Mouse (Mus musculus) midbrain, embryonic 13.5 days (tissue): ENCODE data around the gene H2-Oa. TPM values are rescaled to one million over a fixed set of nuclear protein-coding genes. Genes with fewer than 3 reads are reported as not detected.

Experiments used
- ATAC-seq: fragments of 200-750 bp; cut with Nextera tagmentation; 2 replicates; pipeline ENCODE4 v1.8.0; 2017; ENCODE audit warnings: mild to moderate bottlenecking, moderate TSS enrichment, moderate library complexity
- H3K27ac ChIP-seq: fragments of 300-500 bp; sonication (generic); 2 replicates; pipeline ENCODE4 v1.5.1; 2015; ENCODE audit warnings: inconsistent platforms, mild to moderate bottlenecking, moderate library complexity
- H3K27me3 ChIP-seq: fragments of 300-500 bp; sonication (generic); 2 replicates; pipeline ENCODE4 v1.6.1; 2015; ENCODE audit warnings: mild to moderate bottlenecking, inconsistent platforms
- H3K36me3 ChIP-seq: fragments of 300-500 bp; sonication (generic); 2 replicates; pipeline ENCODE4 v1.6.1; 2015; ENCODE audit warnings: mild to moderate bottlenecking, inconsistent platforms
- H3K4me1 ChIP-seq: fragments of 300-500 bp; sonication (generic); replicated peaks from 2 replicates; pipeline ENCODE4 v1.6.1; 2015; ENCODE audit warnings: inconsistent platforms
- H3K4me2 ChIP-seq: fragments of 300-500 bp; sonication (generic); replicated peaks from 2 replicates; pipeline ENCODE4 v1.6.1; 2015; ENCODE audit warnings: moderate library complexity, mild to moderate bottlenecking, inconsistent platforms
- H3K4me3 ChIP-seq: fragments of 300-500 bp; sonication (generic); replicated peaks from 2 replicates; pipeline ENCODE4 v1.5.1; 2015; ENCODE audit warnings: mild to moderate bottlenecking, inconsistent platforms
- H3K9ac ChIP-seq: fragments of 300-500 bp; sonication (generic); replicated peaks from 2 replicates; pipeline ENCODE4 v1.6.1; 2015; ENCODE audit warnings: mild to moderate bottlenecking, inconsistent platforms
- H3K9me3 ChIP-seq: fragments of 300-500 bp; sonication (generic); 2 replicates; pipeline ENCODE4 v1.6.1; 2016; ENCODE audit warnings: mild to moderate bottlenecking, inconsistent platforms
- WGBS: fragments of 180-500 bp; shearing (Covaris S2); methylation state at CpG from one replicate; pipeline ENCODE4 v1.1.7; 2015; 5-methylcytosine and 5-hydroxymethylcytosine counted together
- polyA plus RNA-seq: library from polyadenylated mRNA; unstranded; fragments of >200 nt; fragmentation: Nextera tagmentation; extraction: Ambion mirVana; gene quantifications from 2 replicates; pipeline ENCODE4 v1.2.1, GENCODE M21; 2015

Gene H2-Oa
- polyA plus RNA-seq, 1 experiment from 2014 or later: not detected

DNA sequence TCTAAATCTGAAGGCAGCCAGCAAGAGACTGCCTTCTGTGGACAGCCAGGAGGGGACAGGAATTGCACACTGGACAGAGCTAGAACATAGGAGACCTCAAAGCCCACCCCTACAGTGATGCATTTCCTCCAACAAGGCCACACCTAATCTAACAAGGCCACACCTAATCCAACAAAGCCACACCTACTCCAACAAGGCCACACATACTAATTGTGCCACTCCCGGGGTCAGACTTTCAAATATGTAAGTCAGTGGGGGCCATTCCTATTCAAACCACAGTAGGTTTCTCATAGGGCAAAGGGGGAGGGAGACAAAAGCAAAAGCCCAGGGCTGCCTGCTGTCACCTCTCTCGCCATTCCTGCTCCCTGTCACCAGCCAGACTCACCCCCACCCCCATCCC lies 4.8 kb upstream of the H2-Oa start:
- ATAC-seq: no peak
- 38% methylated on average over 2 of the region's 2 CpGs for WGBS
- H3K4me2 ChIP-seq: no peak overlapping the region

DNA sequence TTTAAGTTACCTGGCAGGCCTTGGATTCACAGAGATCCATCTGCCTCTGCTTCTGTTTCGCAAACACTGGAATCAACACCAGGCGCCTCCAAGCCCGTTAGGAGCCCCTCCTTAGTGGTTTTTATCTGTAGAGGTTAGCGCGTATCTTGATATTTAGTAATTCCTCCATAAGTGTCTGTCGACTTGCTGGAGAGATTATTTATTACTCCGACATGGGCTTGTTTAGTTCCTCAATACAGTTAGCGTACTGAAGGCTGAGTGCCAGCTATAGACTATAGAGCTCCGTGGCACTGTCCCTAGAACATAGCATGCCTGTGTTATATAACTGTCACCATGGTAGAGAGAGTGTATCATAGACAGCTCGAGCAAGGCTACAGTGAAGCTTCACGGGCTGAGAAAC lies 4.0 kb upstream of the H2-Oa start:
- no peak for ATAC-seq
- no peak overlapping the region for H3K9ac ChIP-seq

More for the DNA sequence above, 4.8 kb upstream of the H2-Oa start:
- Histone ChIP-seq H3K27me3 (peaks cover 5% of the 10 kb centered on the region; the same call in 1 of the 2 replicates), H3K9me3 (no peaks in the 10 kb centered on the region), H3K9ac (no peak overlapping the region), H3K4me1 (peaks cover 8% of the 10 kb centered on the region), H3K27ac (no peak overlapping the region), H3K4me3 (no peak overlapping the region), H3K36me3 (no peaks in the 10 kb centered on the region)

DNA sequence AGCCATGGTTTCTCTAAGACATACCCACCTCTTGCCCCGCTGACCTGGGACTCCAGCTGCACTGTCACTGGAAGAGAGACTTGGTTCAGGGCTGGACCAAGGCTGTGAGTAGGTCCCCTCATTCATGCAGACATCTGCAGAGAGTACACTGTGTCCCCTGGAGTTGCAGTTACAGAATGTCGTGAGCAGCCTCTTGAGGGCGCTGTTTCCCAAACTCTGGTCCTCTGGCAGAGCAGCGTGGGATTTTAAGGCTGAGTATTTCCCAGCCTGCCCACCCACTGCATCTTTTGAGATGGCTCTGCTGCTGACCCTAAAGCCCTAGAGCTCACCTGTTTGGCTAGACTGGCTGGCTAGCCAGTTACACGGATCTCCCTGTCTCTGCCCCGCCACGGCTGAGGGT lies 1.2 kb upstream of the H2-Oa start:
- Histone ChIP-seq H3K9ac (no peak overlapping the region), H3K4me2 (no peak overlapping the region), H3K36me3 (no peaks in the 10 kb centered on the region), H3K4me1 (no peaks in the 10 kb centered on the region), H3K27ac (no peak overlapping the region), H3K27me3 (no peaks in the 10 kb centered on the region), H3K9me3 (no peaks in the 10 kb centered on the region), H3K4me3 (no peak overlapping the region)
- ATAC-seq: no peak
- 49% methylated on average over 7 of the region's 7 CpGs for WGBS

More for the DNA sequence above, 4.0 kb upstream of the H2-Oa start:
- Histone ChIP-seq H3K4me2 (no peak overlapping the region), H3K9me3 (no peaks in the 10 kb centered on the region), H3K4me3 (no peak overlapping the region), H3K36me3 (no peaks in the 10 kb centered on the region), H3K27me3 (peaks cover 5% of the 10 kb centered on the region; the same call in 1 of the 2 replicates), H3K27ac (no peak overlapping the region), H3K4me1 (peaks cover 4% of the 10 kb centered on the region)
- WGBS: 88% methylated on average over 11 of the region's 11 CpGs

DNA sequence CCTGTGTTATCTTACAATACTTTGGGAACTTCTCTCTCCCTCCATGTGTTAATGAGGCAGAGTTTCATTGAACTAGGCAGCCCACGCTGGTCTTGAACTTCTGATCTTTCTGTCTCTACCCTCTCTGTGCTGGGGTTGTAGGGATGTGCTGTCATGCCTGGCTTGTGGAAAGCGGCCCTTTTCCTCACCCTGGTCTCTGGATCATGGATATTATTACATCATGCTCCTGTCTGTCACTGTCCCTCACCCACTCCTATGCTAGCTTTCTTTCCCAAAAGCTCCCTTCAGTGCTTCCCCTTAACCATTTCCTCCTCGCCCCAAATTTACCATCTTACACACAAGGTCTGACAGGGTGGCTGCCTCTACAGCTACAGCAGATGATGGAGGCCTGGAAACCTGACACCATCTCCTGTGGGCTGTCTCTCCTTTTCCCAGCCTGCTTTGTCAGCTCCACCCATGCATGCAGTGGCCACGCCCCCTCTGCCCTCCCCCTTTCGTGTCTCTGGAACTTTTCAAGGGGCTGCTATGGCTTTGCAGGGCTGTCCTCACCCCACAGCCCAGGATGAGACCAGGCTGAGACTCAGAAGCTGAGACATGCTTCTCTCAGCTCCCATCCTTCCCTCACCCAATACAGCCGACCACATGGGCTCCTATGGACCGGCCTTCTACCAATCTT lies 1.2 kb downstream of the H2-Oa start:
- no peaks in the 10 kb centered on the region for H3K36me3 ChIP-seq
- no peak; the same call in 1 of the 2 replicates for ATAC-seq
- H3K4me2 ChIP-seq: no peak overlapping the region
- H3K9me3 ChIP-seq: no peaks in the 10 kb centered on the region
- H3K9ac ChIP-seq: no peak overlapping the region
- 30% methylated on average over 7 of the region's 7 CpGs for WGBS
- H3K27me3 ChIP-seq: no peaks in the 10 kb centered on the region
- no peak overlapping the region for H3K4me3 ChIP-seq
- H3K4me1 ChIP-seq: no peaks in the 10 kb centered on the region
- H3K27ac ChIP-seq: no peak overlapping the region

DNA sequence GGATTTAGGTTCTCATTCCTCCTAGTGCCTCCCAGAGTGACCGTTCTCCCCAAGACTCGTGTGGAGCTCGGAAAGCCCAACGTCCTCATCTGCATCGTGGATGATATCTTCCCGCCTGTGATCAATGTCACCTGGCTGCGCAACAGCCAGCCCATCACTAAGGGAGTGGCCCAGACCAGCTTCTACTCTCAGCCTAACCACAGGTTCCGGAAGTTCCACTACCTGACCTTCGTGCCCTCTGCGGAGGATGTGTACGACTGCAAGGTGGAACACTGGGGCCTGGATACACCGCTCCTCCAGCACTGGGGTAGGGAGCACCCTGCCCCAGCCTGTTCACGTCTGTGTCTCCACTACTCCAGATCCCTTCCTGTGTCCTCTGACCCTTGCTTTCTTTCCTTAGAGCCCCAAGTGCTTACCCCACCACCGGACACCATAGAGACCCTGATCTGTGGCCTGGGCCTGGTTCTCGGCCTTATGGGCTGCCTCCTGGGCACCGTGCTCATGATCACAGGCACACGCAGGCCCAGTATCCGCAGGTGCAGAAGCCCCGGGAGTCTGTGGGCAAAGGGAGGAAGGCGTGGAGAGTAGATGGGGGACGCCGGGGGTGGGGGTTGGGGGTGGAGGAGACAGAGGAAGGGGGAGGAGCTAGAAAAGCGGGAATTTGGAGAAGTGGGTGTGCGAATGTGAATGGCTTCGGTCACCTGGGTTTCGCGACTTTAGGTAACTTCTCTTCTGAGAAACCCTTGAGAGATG lies 2.3 kb downstream of the H2-Oa start:
- Histone ChIP-seq H3K27me3 (no peaks in the 10 kb centered on the region), H3K9ac (no peak overlapping the region), H3K36me3 (no peaks in the 10 kb centered on the region), H3K9me3 (no peaks in the 10 kb centered on the region), H3K4me2 (no peak overlapping the region), H3K4me1 (no peaks in the 10 kb centered on the region), H3K4me3 (no peak overlapping the region), H3K27ac (no peak overlapping the region)
- ATAC-seq: no peak
- WGBS: 85% methylated on average over 27 of the region's 27 CpGs

DNA sequence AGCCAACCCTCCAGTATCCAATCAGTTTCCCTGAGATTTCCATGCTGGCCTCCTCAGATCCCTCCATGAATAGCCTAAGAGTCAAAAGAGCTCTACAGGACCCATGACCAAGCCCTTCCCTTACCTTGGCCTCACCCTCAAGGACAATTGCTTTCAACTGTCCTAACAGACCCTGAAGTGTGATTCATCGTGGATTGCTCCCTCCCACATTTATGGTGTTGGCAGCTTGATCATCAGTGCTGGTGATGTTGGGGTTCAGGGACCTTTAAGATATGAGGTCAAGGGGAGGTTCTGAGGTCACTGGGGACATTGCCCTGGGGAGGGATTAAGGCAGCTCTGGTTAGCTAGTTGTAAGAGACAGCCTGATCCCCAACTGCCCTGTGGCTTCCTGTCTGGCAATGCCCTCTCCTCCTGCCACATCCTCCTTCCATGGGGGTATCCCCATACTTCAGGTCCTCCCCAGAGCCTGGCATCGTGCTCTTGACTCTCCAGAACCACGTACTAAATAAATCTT lies 4.4 kb downstream of the H2-Oa start:
- Histone ChIP-seq H3K27ac (no peak overlapping the region), H3K36me3 (no peaks in the 10 kb centered on the region), H3K9ac (no peak overlapping the region), H3K4me2 (no peak overlapping the region), H3K27me3 (no peaks in the 10 kb centered on the region), H3K9me3 (no peaks in the 10 kb centered on the region), H3K4me1 (0 out of 2 replicates have a peak, but pooled peaks cover under 1% of the 10 kb centered on the region), H3K4me3 (no peak overlapping the region)
- no peak for ATAC-seq
- WGBS: 75% methylated on average over 3 of the region's 3 CpGs

DNA sequence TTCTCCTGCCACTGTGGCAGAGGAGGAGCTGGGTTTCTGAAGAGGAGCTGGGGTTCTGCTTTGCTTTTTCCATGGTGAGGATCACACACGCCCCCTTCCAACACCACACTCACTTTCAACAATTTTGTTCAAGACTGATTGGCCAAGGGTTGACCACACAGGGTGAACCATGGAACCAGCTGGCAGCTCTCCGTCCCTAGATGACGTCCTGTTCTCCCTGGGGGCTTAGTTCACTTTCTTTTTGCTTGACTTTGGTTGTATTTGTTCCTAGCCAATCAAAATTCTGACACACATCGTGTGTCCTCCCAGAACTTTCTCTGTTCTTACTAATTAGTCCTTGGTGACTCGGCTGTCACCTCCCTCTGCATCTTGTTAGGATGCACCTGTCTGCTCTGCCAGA lies 5.1 kb downstream of the H2-Oa start:
- H3K9ac ChIP-seq: no peak overlapping the region
- no peaks in the 10 kb centered on the region for H3K27me3 ChIP-seq
- H3K4me3 ChIP-seq: no peak overlapping the region
- no peak for ATAC-seq
- no peaks in the 10 kb centered on the region for H3K9me3 ChIP-seq
- H3K27ac ChIP-seq: no peak overlapping the region
- no peak overlapping the region for H3K4me2 ChIP-seq
- H3K4me1 ChIP-seq: 0 out of 2 replicates have a peak, but pooled peaks cover 4% of the 10 kb centered on the region
- no peaks in the 10 kb centered on the region for H3K36me3 ChIP-seq
- 69% methylated on average over 5 of the region's 5 CpGs for WGBS

DNA sequence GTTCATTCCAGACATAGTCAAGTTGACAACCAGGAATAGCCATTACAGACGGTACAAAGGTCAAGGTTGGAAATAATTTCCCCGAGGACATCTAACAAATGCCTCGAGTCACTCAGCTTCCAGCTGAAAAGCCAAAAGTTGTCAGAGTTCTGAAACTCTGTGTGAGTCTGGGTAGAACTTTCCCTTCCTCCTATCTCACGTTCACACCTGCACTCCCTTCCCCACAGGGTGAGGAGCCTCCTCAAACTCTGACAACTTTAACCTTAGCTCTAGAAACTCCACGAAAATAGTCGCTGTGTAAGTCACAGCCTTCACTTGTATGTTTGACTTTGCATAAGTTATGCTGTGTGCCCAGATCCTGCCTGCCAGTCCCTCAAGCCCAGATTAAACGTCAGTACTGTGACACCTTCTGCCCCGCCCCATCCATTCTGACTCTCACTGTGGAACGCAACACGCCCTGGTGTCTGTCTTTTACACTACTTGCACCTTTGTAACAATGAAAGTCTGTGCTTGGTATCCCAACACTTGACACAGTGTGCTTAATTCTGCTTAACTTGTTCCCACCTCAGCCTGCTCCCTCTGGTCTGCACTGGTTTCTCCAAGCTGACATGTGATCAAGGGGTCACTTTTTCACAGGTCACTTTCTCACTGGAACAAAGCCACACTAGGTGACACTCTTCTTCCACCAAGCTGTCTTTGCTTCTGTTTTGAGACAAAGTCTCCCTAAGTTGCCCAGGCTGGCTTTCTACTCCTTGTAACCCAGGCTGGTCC lies 6.8 kb downstream of the H2-Oa start:
- Histone ChIP-seq H3K27me3 (0 out of 2 replicates have a peak, but pooled peaks cover 2% of the 10 kb centered on the region), H3K27ac (no peak overlapping the region), H3K9me3 (no peaks in the 10 kb centered on the region), H3K4me3 (no peak overlapping the region), H3K4me2 (no peak overlapping the region), H3K36me3 (no peaks in the 10 kb centered on the region), H3K9ac (no peak overlapping the region), H3K4me1 (0 out of 2 replicates have a peak, but pooled peaks cover 4% of the 10 kb centered on the region)
- no peak for ATAC-seq
- 64% methylated on average over 10 of the region's 10 CpGs for WGBS

DNA sequence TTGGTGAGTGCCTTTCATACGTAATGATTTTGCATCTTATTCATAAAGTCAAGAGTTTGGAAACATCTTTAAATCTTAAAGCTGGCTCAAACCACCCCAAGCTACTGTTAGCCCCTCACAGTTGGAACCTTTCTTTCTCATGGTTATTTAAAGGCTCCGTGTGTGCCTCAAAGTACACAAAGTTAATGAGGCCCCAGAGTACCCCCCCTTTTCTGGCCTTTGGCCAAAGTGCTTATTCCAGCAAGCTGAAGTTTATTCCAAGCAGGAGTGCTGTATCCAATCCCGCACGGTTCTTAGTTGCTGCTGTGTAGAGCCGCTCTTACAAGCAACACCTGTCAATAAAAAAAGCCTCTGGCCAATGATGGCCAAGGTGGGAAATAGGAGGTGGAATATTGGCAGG lies 7.4 kb downstream of the H2-Oa start:
- Histone ChIP-seq H3K9me3 (no peaks in the 10 kb centered on the region), H3K27me3 (0 out of 2 replicates have a peak, but pooled peaks cover 2% of the 10 kb centered on the region), H3K4me3 (no peak overlapping the region), H3K4me2 (no peak overlapping the region), H3K27ac (no peak overlapping the region), H3K4me1 (0 out of 2 replicates have a peak, but pooled peaks cover 4% of the 10 kb centered on the region), H3K9ac (no peak overlapping the region), H3K36me3 (no peaks in the 10 kb centered on the region)
- no peak for ATAC-seq
- WGBS: 65% methylated on average over 5 of the region's 5 CpGs

DNA sequence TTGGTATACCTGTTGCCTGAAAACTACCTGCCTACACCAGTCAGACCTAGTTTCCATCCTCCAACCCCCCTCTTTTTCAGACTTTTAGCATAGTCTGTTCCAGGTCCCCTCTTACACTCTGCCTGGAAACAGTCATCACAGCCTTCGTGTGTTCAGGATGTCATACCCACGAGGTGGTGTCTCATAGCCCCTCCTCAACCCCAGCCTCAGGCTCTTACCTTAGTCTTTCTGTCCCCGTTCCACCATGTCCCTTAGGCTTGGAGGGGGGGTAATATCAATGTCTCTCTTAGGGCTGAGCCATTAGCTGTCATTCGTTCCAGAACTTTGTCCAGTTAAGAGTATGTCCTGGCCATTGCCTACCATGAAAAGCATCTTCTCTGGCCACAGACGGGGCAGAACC lies 9.0 kb downstream of the H2-Oa start:
- Histone ChIP-seq H3K4me3 (no peak overlapping the region), H3K36me3 (no peaks in the 10 kb centered on the region), H3K9me3 (no peaks in the 10 kb centered on the region), H3K27ac (no peak overlapping the region), H3K9ac (no peak overlapping the region), H3K27me3 (0 out of 2 replicates have a peak, but pooled peaks cover 2% of the 10 kb centered on the region), H3K4me2 (no peak overlapping the region), H3K4me1 (0 out of 2 replicates have a peak, but pooled peaks cover 4% of the 10 kb centered on the region)
- 29% methylated on average over 5 of the region's 5 CpGs for WGBS
- ATAC-seq: peak; percentile 63

DNA sequence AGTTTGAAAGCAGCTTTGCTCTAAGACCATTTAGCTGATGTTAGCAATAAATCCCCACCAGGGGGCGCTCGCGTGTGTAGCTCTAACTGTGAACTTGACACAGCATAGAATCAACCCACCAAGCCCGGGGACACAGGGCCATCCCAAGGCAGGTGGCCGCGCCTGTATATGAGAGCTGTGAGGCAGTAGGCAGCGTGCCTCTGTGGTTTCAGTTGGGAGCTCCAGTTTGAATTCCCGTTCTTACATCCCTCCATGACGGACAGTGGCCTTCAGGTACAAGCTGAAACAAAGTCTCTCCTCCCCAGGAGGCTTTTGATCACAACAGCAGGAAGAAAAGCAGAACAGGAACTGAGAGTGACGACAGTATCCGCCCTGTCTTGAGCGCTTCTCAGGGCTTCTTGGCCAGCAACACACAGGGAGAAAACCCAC lies 9.5 kb downstream of the H2-Oa start:
- Histone ChIP-seq H3K4me3 (no peak overlapping the region; the same call in 1 of the 2 replicates), H3K4me2 (peak overlapping the region; percentile 44), H3K36me3 (no peaks in the 10 kb centered on the region), H3K9ac (no peak overlapping the region), H3K27me3 (0 out of 2 replicates have a peak, but pooled peaks cover 2% of the 10 kb centered on the region), H3K9me3 (no peaks in the 10 kb centered on the region), H3K4me1 (0 out of 2 replicates have a peak, but pooled peaks cover 4% of the 10 kb centered on the region), H3K27ac (no peak overlapping the region)
- 7% methylated on average over 12 of the region's 12 CpGs for WGBS
- peak; percentile 90 for ATAC-seq
